Comparison of ENCODE assay signal across 10 mouse cellular contexts in genomic region chr1:90207279-90207678, GRCm38 (mm10). TPM values are rescaled to one million over a fixed set of nuclear protein-coding genes. Genes with fewer than 3 reads are reported as not detected.
DNase-seq lines count a peak whose midpoint lies in the region; ATAC-seq and TF ChIP-seq lines count a peak whose summit lies in the region.
"Had no signal": no experiment of that assay in that cellular context is flagged by ENCODE, and none has a peak within 500 bp of the region (broad histone marks: within the 10 kb centered on the region; RNA-seq: fewer than 3 reads in every experiment).

No protein-coding gene starts in this region.

- 50% methylated on average over 6 of the region's 6 CpGs for WGBS in lung, postnatal 0 days
- 63% methylated on average over 6 of the region's 6 CpGs for WGBS in limb, embryonic 12.5 days
- 56% methylated on average over 6 of the region's 6 CpGs for WGBS in stomach, embryonic 16.5 days

- no peak for TF ChIP-seq CTCF in gastrocnemius, adult 2 months (IDR thresholded peaks at IDR 0.05)
- TF ChIP-seq CTCF in lung, postnatal 0 days (IDR thresholded peaks at IDR 0.05): no peak

- no peaks in the 10 kb centered on the region; the same call in 1 of the 2 replicates for H3K27me3 ChIP-seq in lung, postnatal 0 days (replicated peaks; ENCODE audit: insufficient read depth, low read length)
- peaks cover 16% of the 10 kb centered on the region for H3K27me3 ChIP-seq in limb, embryonic 12.5 days
- no peaks in the 10 kb centered on the region; the same call in 1 of the 2 replicates for H3K27me3 ChIP-seq in stomach, embryonic 16.5 days (ENCODE audit: control insufficient read depth, insufficient read depth, low read length)

- ATAC-seq in lung, postnatal 0 days: no peak
- no peak for ATAC-seq in limb, embryonic 12.5 days (ENCODE audit: insufficient number of reproducible peaks, insufficient read depth, low FRiP score, low TSS enrichment, low read depth)
- ATAC-seq in stomach, embryonic 16.5 days (ENCODE audit: insufficient read depth, low FRiP score): no peak

- H3K9me3 ChIP-seq in lung, postnatal 0 days (ENCODE audit: low read length): no peaks in the 10 kb centered on the region
- no peaks in the 10 kb centered on the region for H3K9me3 ChIP-seq in limb, embryonic 12.5 days
- no peaks in the 10 kb centered on the region for H3K9me3 ChIP-seq in stomach, embryonic 16.5 days (replicated peaks; ENCODE audit: control insufficient read depth, low read length)

- no peak overlapping the region for H3K9ac ChIP-seq in lung, postnatal 0 days (replicated peaks; ENCODE audit: low read depth)
- H3K9ac ChIP-seq in limb, embryonic 12.5 days (replicated peaks): 0 out of 2 replicates have a peak overlapping the region, but pooled peaks have one; percentile 19
- peak overlapping the region; percentile 46 for H3K9ac ChIP-seq in stomach, embryonic 16.5 days (ENCODE audit: low read length)

- no peaks in the 10 kb centered on the region for H3K4me1 ChIP-seq in lung, postnatal 0 days (ENCODE audit: insufficient read depth, low read depth, low read length)
- peaks cover 52% of the 10 kb centered on the region for H3K4me1 ChIP-seq in limb, embryonic 12.5 days (replicated peaks)
- H3K4me1 ChIP-seq in stomach, embryonic 16.5 days (ENCODE audit: control insufficient read depth, insufficient read depth, low read length): peaks cover 22% of the 10 kb centered on the region

- peak overlapping the region; percentile 48; the same call in 1 of the 2 replicates for H3K4me2 ChIP-seq in lung, postnatal 0 days (replicated peaks; ENCODE audit: low read depth, low read length)
- peak overlapping the region; percentile 65 for H3K4me2 ChIP-seq in limb, embryonic 12.5 days
- H3K4me2 ChIP-seq in stomach, embryonic 16.5 days (ENCODE audit: low read depth, low read length): peak overlapping the region; percentile 59

- peak overlapping the region; percentile 77 for H3K4me3 ChIP-seq in gastrocnemius, adult 2 months
- peak overlapping the region; percentile 36 for H3K4me3 ChIP-seq in lung, postnatal 0 days (ENCODE audit: low read depth, low read length)
- peak overlapping the region; percentile 56 for H3K4me3 ChIP-seq in limb, embryonic 12.5 days (replicated peaks)
- peak overlapping the region; percentile 64 for H3K4me3 ChIP-seq in stomach, embryonic 16.5 days (replicated peaks; ENCODE audit: low read length)

- intact Hi-C loops in gastrocnemius, adult 2 months (cut with DNase I): loop anchor here (5.0 kb wide), 2 partner anchors 60 to 290 kb away; no protein-coding TSS in a partner anchor
- intact Hi-C loops in gastrocnemius, postnatal 36 days (cut with DNase I): loop anchor here (10.0 kb wide), 2 partner anchors 218 to 288 kb away; no protein-coding TSS in a partner anchor

- H3K27ac ChIP-seq in gastrocnemius, adult 2 months: peak overlapping the region; percentile 83
- H3K27ac ChIP-seq in lung, postnatal 0 days (ENCODE audit: low read length): no peak overlapping the region
- H3K27ac ChIP-seq in limb, embryonic 12.5 days: no peak overlapping the region
- no peak overlapping the region for H3K27ac ChIP-seq in stomach, embryonic 16.5 days (ENCODE audit: low read length)

- H3K36me3 ChIP-seq in lung, postnatal 0 days (ENCODE audit: insufficient read depth, low read length): no peaks in the 10 kb centered on the region
- peaks cover 24% of the 10 kb centered on the region for H3K36me3 ChIP-seq in limb, embryonic 12.5 days
- no peaks in the 10 kb centered on the region for H3K36me3 ChIP-seq in stomach, embryonic 16.5 days (ENCODE audit: control insufficient read depth, insufficient read depth, low read length)

- no peak for DNase-seq in gastrocnemius, adult 2 months
- no peak for DNase-seq in gastrocnemius, postnatal 36 days
- no peak for DNase-seq in lung, postnatal 0 days (ENCODE audit: low spot score)
- no peak for DNase-seq in lung, adult 18-20 months
- no peak for DNase-seq in natural killer cell, adult 2 months (ENCODE audit: low spot score in 2 of 2)
- no peak for DNase-seq in adrenal gland, adult 18-20 months (ENCODE audit: low spot score in 2 of 2)
- DNase-seq: thymus, adult 2 months had no signal

- no peak for TF ChIP-seq EP300 in lung, postnatal 0 days (IDR thresholded peaks at IDR 0.05)

RNA-seq across cellular contexts. Expression of gene Ackr3, which starts 3.5 kb away (rescaled TPM):
- 10 to 100 TPM; 10.7 to 17.2 TPM for total RNA-seq in gastrocnemius, adult 2 months (2021)
- 10 to 100 TPM in 1 of 2 experiments, 1 to 10 TPM in 1; 9.9 to 13.4 TPM for total RNA-seq in gastrocnemius, postnatal 36 days (2021)
- polyA plus RNA-seq in lung, postnatal 0 days (2015; fragmentation: Nextera tagmentation; extraction: Ambion mirVana): 38.4 and 54.8 TPM in 2 replicates
- polyA plus RNA-seq in limb, embryonic 12.5 days (2016; fragmentation: Nextera tagmentation; extraction: Ambion mirVana): 24.9 and 27.9 TPM in 2 replicates
- polyA plus RNA-seq in stomach, embryonic 16.5 days (2015; fragmentation: Nextera tagmentation; extraction: Ambion mirVana): 22.2 and 29.7 TPM in 2 replicates
- 100 to 1,000 TPM in 1 of 2 experiments, 10 to 100 TPM in 1; 60.6 to 157 TPM for total RNA-seq in adrenal gland, adult 18-20 months (2021)
- total RNA-seq: neutrophil, adult 5-6 weeks had no signal

RNA-seq across cellular contexts. Expression of gene Iqca, which starts 54.1 kb away (rescaled TPM):
- not detected for total RNA-seq in gastrocnemius, adult 2 months (2021)
- total RNA-seq in gastrocnemius, postnatal 36 days (2021): not detected
- polyA plus RNA-seq in lung, postnatal 0 days (2015; fragmentation: Nextera tagmentation; extraction: Ambion mirVana): 4.6 and 5.7 TPM in 2 replicates
- 0.17 TPM in 1 of 2 replicates, not detected in the other for polyA plus RNA-seq in limb, embryonic 12.5 days (2016; fragmentation: Nextera tagmentation; extraction: Ambion mirVana)
- polyA plus RNA-seq in stomach, embryonic 16.5 days (2015; fragmentation: Nextera tagmentation; extraction: Ambion mirVana): 0.12 TPM in 1 of 2 replicates, not detected in the other
- not detected for total RNA-seq in adrenal gland, adult 18-20 months (2021)
- total RNA-seq: neutrophil, adult 5-6 weeks had no signal
- polyA plus RNA-seq: thymus, adult 2 months had no signal
